Mouse (Mus musculus): ENCODE measurements at regions not wholly inside any gene's neighbourhood (a gene's known extent, or its start where the extent isn't known, plus 50 kb on each side); places are given as distances from the start of the nearest gene placed in this dataset. TPM values are rescaled to one million over a fixed set of nuclear protein-coding genes. Genes with fewer than 3 reads are reported as not detected.

Small RNA genes lying in the stretch of these regions (microRNA-seq; reads per million reads assigned to microRNA genes)
- gene Gm27460 (not detected), gene Gm28002 (not detected)
